Mouse (Mus musculus) stomach, embryonic 14.5 days (tissue): ENCODE measurements around the gene Zfp92. TPM values are rescaled to one million over a fixed set of nuclear protein-coding genes. Genes with fewer than 3 reads are reported as not detected.
"Not testable (repeated sequence)": the region's sequence is repeated elsewhere in the genome, so short reads cannot be mapped to it uniquely, and the experiment has no call there.

ENCODE experiments used
- ATAC-seq: fragments of 200-750 bp; cut with Nextera tagmentation; 2 replicates; pipeline ENCODE4 v1.8.0; 2017; ENCODE audit warnings: low read depth, moderate TSS enrichment; ENCODE audit not compliant: insufficient number of reproducible peaks, insufficient read depth, low FRiP score
- H3K27ac ChIP-seq: fragments of 300-500 bp; sonication (generic); 2 replicates; pipeline ENCODE4 v1.5.1; 2014; ENCODE audit warnings: mild to moderate bottlenecking, low read length, moderate library complexity, mixed read lengths
- H3K27me3 ChIP-seq: fragments of 300-500 bp; sonication (generic); 2 replicates; pipeline ENCODE4 v1.6.1; 2014; ENCODE audit warnings: low read length, control low read depth, mixed read lengths; ENCODE audit not compliant: control insufficient read depth, insufficient read depth
- H3K36me3 ChIP-seq: fragments of 300-500 bp; sonication (generic); 2 replicates; pipeline ENCODE4 v1.6.1; 2014; ENCODE audit warnings: mild to moderate bottlenecking, control low read depth, low read length, moderate library complexity, mixed read lengths; ENCODE audit not compliant: control insufficient read depth, insufficient read depth
- H3K4me1 ChIP-seq: fragments of 300-500 bp; sonication (generic); 2 replicates; pipeline ENCODE4 v1.6.1; 2014; ENCODE audit warnings: low read length, control low read depth, mixed read lengths; ENCODE audit not compliant: control insufficient read depth, insufficient read depth
- H3K4me2 ChIP-seq: fragments of 300-500 bp; sonication (generic); replicated peaks from 2 replicates; pipeline ENCODE4 v1.6.1; 2014; ENCODE audit warnings: low read depth, low read length, control low read depth
- H3K4me3 ChIP-seq: fragments of 300-500 bp; sonication (generic); 2 replicates; pipeline ENCODE4 v1.5.1; 2014; ENCODE audit warnings: low read depth, low read length, control low read depth
- H3K9ac ChIP-seq: fragments of 300-500 bp; sonication (generic); replicated peaks from 2 replicates; pipeline ENCODE4 v1.6.1; 2014; ENCODE audit warnings: low read depth, mild to moderate bottlenecking, control low read depth, low read length, moderate library complexity, mixed read lengths
- H3K9me3 ChIP-seq: fragments of 300-500 bp; sonication (generic); 2 replicates; pipeline ENCODE4 v1.6.1; 2016; ENCODE audit warnings: low read depth, low read length, control low read depth; ENCODE audit not compliant: control insufficient read depth
- WGBS: fragments of 180-500 bp; shearing (Covaris S2); extraction: QIAGEN DNeasy Blood & Tissue Kit; methylation state at CpG from one replicate; pipeline ENCODE4 v1.1.7; 2014; 5-methylcytosine and 5-hydroxymethylcytosine counted together
- polyA plus RNA-seq: library from polyadenylated mRNA; unstranded; fragments of >200 nt; fragmentation: Nextera tagmentation; extraction: Ambion mirVana; gene quantifications from 2 replicates; pipeline ENCODE4 v1.2.1, GENCODE M21; 2014

Gene Zfp92
- polyA plus RNA-seq: 0.09 and 0.11 TPM in 2 replicates

GRCm38 (mm10) chrX:73410880-73411517 is at the start of gene Zfp92:
Zfp92 (plus strand) TSS chrX:73411096.
- H3K9me3 ChIP-seq: no peaks in the 10 kb centered on the region
- ATAC-seq: no peak
- H3K27ac ChIP-seq: no peak within 1 kb of the TSS
- H3K27me3 ChIP-seq: no peaks in the 10 kb centered on the region
- 20% methylated on average over 20 of the region's 20 CpGs for WGBS
- no peak within 1 kb of the TSS for H3K9ac ChIP-seq
- peak within 1 kb of the TSS; percentile 40 for H3K4me2 ChIP-seq
- peak within 1 kb of the TSS; percentile 11; the same call in 1 of the 2 replicates for H3K4me3 ChIP-seq
- no peaks in the 10 kb centered on the region for H3K4me1 ChIP-seq
- H3K36me3 ChIP-seq: no peaks in the 10 kb centered on the region

GRCm38 (mm10) chrX:73363291-73363690 is 47.6 kb upstream of the Zfp92 start:
- no peaks in the 10 kb centered on the region for H3K4me1 ChIP-seq
- no peak overlapping the region for H3K27ac ChIP-seq
- no peaks in the 10 kb centered on the region for H3K9me3 ChIP-seq
- no peak overlapping the region for H3K4me2 ChIP-seq
- no peak overlapping the region for H3K9ac ChIP-seq
- no peaks in the 10 kb centered on the region for H3K36me3 ChIP-seq
- no peaks in the 10 kb centered on the region for H3K27me3 ChIP-seq
- H3K4me3 ChIP-seq: no peak overlapping the region
- ATAC-seq: no peak

- no peak for ATAC-seq
- Histone ChIP-seq H3K4me1 (no peaks in the 10 kb centered on the region), H3K27ac (no peak overlapping the region), H3K4me3 (no peak overlapping the region), H3K9ac (no peak overlapping the region), H3K4me2 (no peak overlapping the region), H3K36me3 (no peaks in the 10 kb centered on the region), H3K27me3 (no peaks in the 10 kb centered on the region), H3K9me3 (no peaks in the 10 kb centered on the region)
- WGBS: 78% methylated on average over 6 of the region's 6 CpGs
These were observed 26.5 kb upstream of the Zfp92 start for GRCm38 (mm10) chrX:73384419-73384818.

- H3K9me3 ChIP-seq: no peaks in the 10 kb centered on the region
- H3K4me3 ChIP-seq: no peak overlapping the region
- H3K4me1 ChIP-seq: no peaks in the 10 kb centered on the region
- no peak overlapping the region for H3K27ac ChIP-seq
- no peak for ATAC-seq
- H3K27me3 ChIP-seq: no peaks in the 10 kb centered on the region
- no peak overlapping the region for H3K4me2 ChIP-seq
- no peak overlapping the region for H3K9ac ChIP-seq
- 29% methylated on average over 1 of the region's 1 CpGs for WGBS
- H3K36me3 ChIP-seq: no peaks in the 10 kb centered on the region
These were observed 26.0 kb upstream of the Zfp92 start for GRCm38 (mm10) chrX:73384924-73385323.

GRCm38 (mm10) chrX:73391481-73391880 is 19.4 kb upstream of the Zfp92 start:
- no peak for ATAC-seq
- no peaks in the 10 kb centered on the region for H3K27me3 ChIP-seq
- 82% methylated on average over 4 of the region's 4 CpGs for WGBS
- no peak overlapping the region for H3K9ac ChIP-seq
- H3K4me3 ChIP-seq: no peak overlapping the region
- no peaks in the 10 kb centered on the region for H3K9me3 ChIP-seq
- no peaks in the 10 kb centered on the region for H3K4me1 ChIP-seq
- no peaks in the 10 kb centered on the region for H3K36me3 ChIP-seq
- no peak overlapping the region for H3K27ac ChIP-seq
- H3K4me2 ChIP-seq: no peak overlapping the region

- ATAC-seq: no peak
- Histone ChIP-seq H3K4me3 (no peak overlapping the region), H3K4me1 (no peaks in the 10 kb centered on the region), H3K9ac (no peak overlapping the region), H3K27me3 (no peaks in the 10 kb centered on the region), H3K4me2 (no peak overlapping the region), H3K27ac (no peak overlapping the region), H3K9me3 (no peaks in the 10 kb centered on the region), H3K36me3 (no peaks in the 10 kb centered on the region)
- WGBS: 90% methylated on average over 1 of the region's 1 CpGs
These were observed 14.4 kb upstream of the Zfp92 start for GRCm38 (mm10) chrX:73396446-73396845.

GRCm38 (mm10) chrX:73398636-73399035 is 12.3 kb upstream of the Zfp92 start, which contains the start of gene Gm18336:
Gm18336 (minus strand) TSS chrX:73398736.
- not testable (repeated sequence) for H3K9me3 ChIP-seq, H3K27ac ChIP-seq, H3K9ac ChIP-seq, H3K4me3 ChIP-seq, H3K36me3 ChIP-seq, H3K4me1 ChIP-seq, H3K27me3 ChIP-seq, ATAC-seq, H3K4me2 ChIP-seq
- 55% methylated on average over 1 of the region's 2 CpGs for WGBS

- WGBS: 80% methylated on average over 20 of the region's 20 CpGs
- no peak overlapping the region for H3K4me2 ChIP-seq
- no peaks in the 10 kb centered on the region for H3K27me3 ChIP-seq
- H3K4me3 ChIP-seq: no peak overlapping the region
- H3K9ac ChIP-seq: no peak overlapping the region
- no peak overlapping the region for H3K27ac ChIP-seq
- ATAC-seq: no peak
- H3K9me3 ChIP-seq: no peaks in the 10 kb centered on the region
- H3K4me1 ChIP-seq: no peaks in the 10 kb centered on the region
- H3K36me3 ChIP-seq: no peaks in the 10 kb centered on the region
These were observed 9.9 kb upstream of the Zfp92 start for GRCm38 (mm10) chrX:73400951-73401350.

GRCm38 (mm10) chrX:73401616-73402015 is 9.3 kb upstream of the Zfp92 start:
- no peak overlapping the region for H3K4me2 ChIP-seq
- no peaks in the 10 kb centered on the region for H3K4me1 ChIP-seq
- no peaks in the 10 kb centered on the region for H3K9me3 ChIP-seq
- H3K27me3 ChIP-seq: no peaks in the 10 kb centered on the region
- H3K9ac ChIP-seq: no peak overlapping the region
- H3K4me3 ChIP-seq: no peak overlapping the region
- no peak overlapping the region for H3K27ac ChIP-seq
- WGBS: 93% methylated on average over 12 of the region's 12 CpGs
- H3K36me3 ChIP-seq: no peaks in the 10 kb centered on the region
- ATAC-seq: no peak
